Mouse (Mus musculus): ENCODE measurements around the gene Btbd9. TPM values are rescaled to one million over a fixed set of nuclear protein-coding genes. Genes with fewer than 3 reads are reported as not detected.

Btbd9 gene
- polyA plus RNA-seq, 1 experiment from 2014 or later = 41.1 TPM

GRCm38 (mm10) chr17:30613350-30613749 lies 37.1 kb upstream of the Btbd9 start:
- Histone ChIP-seq H3K4me1 (ENCODE audit: control insufficient read depth, insufficient read depth, low read length) (0 out of 2 replicates have a peak, but pooled peaks cover 1% of the 10 kb centered on the region), H3K9ac (ENCODE audit: low read length) (no peak overlapping the region), H3K4me3 (ENCODE audit: low read depth, low read length) (no peak overlapping the region), H3K27ac (replicated peaks; ENCODE audit: low read depth, low read length) (no peak overlapping the region), H3K36me3 (ENCODE audit: control insufficient read depth, insufficient read depth, low read length) (no peaks in the 10 kb centered on the region), H3K9me3 (ENCODE audit: control insufficient read depth, low read length) (no peaks in the 10 kb centered on the region), H3K4me2 (ENCODE audit: low read depth, severe bottlenecking) (no peak overlapping the region), H3K27me3 (ENCODE audit: control insufficient read depth, insufficient read depth, low read length) (no peaks in the 10 kb centered on the region)
- ATAC-seq (ENCODE audit: insufficient number of reproducible peaks, low FRiP score, low TSS enrichment, low read depth) (no peak), DNase-seq (ENCODE audit: low spot score) (no peak)

- Histone ChIP-seq H3K27me3 (ENCODE audit: control insufficient read depth, insufficient read depth, low read length) (no peaks in the 10 kb centered on the region), H3K27ac (replicated peaks; ENCODE audit: low read depth, low read length) (no peak overlapping the region), H3K4me1 (ENCODE audit: control insufficient read depth, insufficient read depth, low read length) (0 out of 2 replicates have a peak, but pooled peaks cover 6% of the 10 kb centered on the region), H3K9me3 (ENCODE audit: control insufficient read depth, low read length) (no peaks in the 10 kb centered on the region), H3K9ac (ENCODE audit: low read length) (peak overlapping the region; percentile 66), H3K4me2 (ENCODE audit: low read depth, severe bottlenecking) (peak overlapping the region; percentile 53), H3K36me3 (ENCODE audit: control insufficient read depth, insufficient read depth, low read length) (no peaks in the 10 kb centered on the region), H3K4me3 (ENCODE audit: low read depth, low read length) (peak overlapping the region; percentile 48)
- DNase-seq (ENCODE audit: low spot score) (peak; percentile 97), ATAC-seq (ENCODE audit: insufficient number of reproducible peaks, low FRiP score, low TSS enrichment, low read depth) (peak; percentile 99)
- WGBS = under 1% methylated on average over 34 of the region's 34 CpGs
Measured at GRCm38 (mm10) chr17:30612075-30612859, 36.0 kb upstream of the Btbd9 start.

GRCm38 (mm10) chr17:30611221-30612074 lies 35.2 kb upstream of the Btbd9 start:
- H3K4me1 ChIP-seq (ENCODE audit: control insufficient read depth, insufficient read depth, low read length) = 0 out of 2 replicates have a peak, but pooled peaks cover 8% of the 10 kb centered on the region
- no peaks in the 10 kb centered on the region for H3K9me3 ChIP-seq (ENCODE audit: control insufficient read depth, low read length)
- H3K4me2 ChIP-seq (ENCODE audit: low read depth, severe bottlenecking) = peak overlapping the region; percentile 53
- H3K4me3 ChIP-seq (ENCODE audit: low read depth, low read length) = peak overlapping the region; percentile 48
- H3K27ac ChIP-seq (replicated peaks; ENCODE audit: low read depth, low read length) = no peak overlapping the region
- ATAC-seq (ENCODE audit: insufficient number of reproducible peaks, low FRiP score, low TSS enrichment, low read depth) (no peak), DNase-seq (ENCODE audit: low spot score) (no peak)
- H3K9ac ChIP-seq (ENCODE audit: low read length) = peak overlapping the region; percentile 66
- H3K27me3 ChIP-seq (ENCODE audit: control insufficient read depth, insufficient read depth, low read length) = no peaks in the 10 kb centered on the region
- H3K36me3 ChIP-seq (ENCODE audit: control insufficient read depth, insufficient read depth, low read length) = no peaks in the 10 kb centered on the region
- WGBS = 27% methylated on average over 18 of the region's 18 CpGs

- no peak for DNase-seq (ENCODE audit: low spot score)
- no peak for ATAC-seq (ENCODE audit: insufficient number of reproducible peaks, low FRiP score, low TSS enrichment, low read depth)
- H3K4me3 ChIP-seq (ENCODE audit: low read depth, low read length) = no peak overlapping the region
Measured at GRCm38 (mm10) chr17:30610739-30611138, 34.5 kb upstream of the Btbd9 start.

GRCm38 (mm10) chr17:30609980-30610307 lies 33.7 kb upstream of the Btbd9 start:
- H3K9me3 ChIP-seq (ENCODE audit: control insufficient read depth, low read length) = no peaks in the 10 kb centered on the region

More at GRCm38 (mm10) chr17:30610739-30611138, 34.5 kb upstream of the Btbd9 start:
- Histone ChIP-seq H3K36me3 (ENCODE audit: control insufficient read depth, insufficient read depth, low read length) (no peaks in the 10 kb centered on the region), H3K4me1 (ENCODE audit: control insufficient read depth, insufficient read depth, low read length) (0 out of 2 replicates have a peak, but pooled peaks cover 8% of the 10 kb centered on the region), H3K4me2 (ENCODE audit: low read depth, severe bottlenecking) (no peak overlapping the region), H3K27ac (replicated peaks; ENCODE audit: low read depth, low read length) (no peak overlapping the region), H3K9ac (ENCODE audit: low read length) (no peak overlapping the region), H3K27me3 (ENCODE audit: control insufficient read depth, insufficient read depth, low read length) (no peaks in the 10 kb centered on the region), H3K9me3 (ENCODE audit: control insufficient read depth, low read length) (no peaks in the 10 kb centered on the region)
- 84% methylated on average over 1 of the region's 1 CpGs for WGBS

GRCm38 (mm10) chr17:30609305-30609979 lies 33.2 kb upstream of the Btbd9 start:
- Histone ChIP-seq H3K9me3 (ENCODE audit: control insufficient read depth, low read length) (no peaks in the 10 kb centered on the region), H3K27ac (replicated peaks; ENCODE audit: low read depth, low read length) (no peak overlapping the region), H3K9ac (ENCODE audit: low read length) (no peak overlapping the region), H3K4me3 (ENCODE audit: low read depth, low read length) (no peak overlapping the region), H3K4me1 (ENCODE audit: control insufficient read depth, insufficient read depth, low read length) (0 out of 2 replicates have a peak, but pooled peaks cover 8% of the 10 kb centered on the region), H3K4me2 (ENCODE audit: low read depth, severe bottlenecking) (no peak overlapping the region), H3K36me3 (ENCODE audit: control insufficient read depth, insufficient read depth, low read length) (no peaks in the 10 kb centered on the region), H3K27me3 (ENCODE audit: control insufficient read depth, insufficient read depth, low read length) (no peaks in the 10 kb centered on the region)
- DNase-seq (ENCODE audit: low spot score) = no peak
- ATAC-seq (ENCODE audit: insufficient number of reproducible peaks, low FRiP score, low TSS enrichment, low read depth) = no peak
- 93% methylated on average over 16 of the region's 16 CpGs for WGBS

More at GRCm38 (mm10) chr17:30609980-30610307, 33.7 kb upstream of the Btbd9 start:
- H3K27ac ChIP-seq (replicated peaks; ENCODE audit: low read depth, low read length) = no peak overlapping the region
- no peak overlapping the region for H3K9ac ChIP-seq (ENCODE audit: low read length)
- H3K4me1 ChIP-seq (ENCODE audit: control insufficient read depth, insufficient read depth, low read length) = 0 out of 2 replicates have a peak, but pooled peaks cover 8% of the 10 kb centered on the region
- H3K4me3 ChIP-seq (ENCODE audit: low read depth, low read length) = no peak overlapping the region
- no peaks in the 10 kb centered on the region for H3K27me3 ChIP-seq (ENCODE audit: control insufficient read depth, insufficient read depth, low read length)
- no peak overlapping the region for H3K4me2 ChIP-seq (ENCODE audit: low read depth, severe bottlenecking)
- no peaks in the 10 kb centered on the region for H3K36me3 ChIP-seq (ENCODE audit: control insufficient read depth, insufficient read depth, low read length)
- 94% methylated on average over 5 of the region's 5 CpGs for WGBS
- DNase-seq (ENCODE audit: low spot score) (no peak), ATAC-seq (ENCODE audit: insufficient number of reproducible peaks, low FRiP score, low TSS enrichment, low read depth) (no peak)

GRCm38 (mm10) chr17:30607909-30608495 lies 31.7 kb upstream of the Btbd9 start:
- Histone ChIP-seq H3K4me2 (ENCODE audit: low read depth, severe bottlenecking) (no peak overlapping the region), H3K27me3 (ENCODE audit: control insufficient read depth, insufficient read depth, low read length) (no peaks in the 10 kb centered on the region), H3K4me3 (ENCODE audit: low read depth, low read length) (no peak overlapping the region), H3K9me3 (ENCODE audit: control insufficient read depth, low read length) (no peaks in the 10 kb centered on the region), H3K4me1 (ENCODE audit: control insufficient read depth, insufficient read depth, low read length) (0 out of 2 replicates have a peak, but pooled peaks cover 8% of the 10 kb centered on the region), H3K36me3 (ENCODE audit: control insufficient read depth, insufficient read depth, low read length) (no peaks in the 10 kb centered on the region), H3K9ac (ENCODE audit: low read length) (no peak overlapping the region), H3K27ac (replicated peaks; ENCODE audit: low read depth, low read length) (no peak overlapping the region)
- DNase-seq (ENCODE audit: low spot score) (no peak), ATAC-seq (ENCODE audit: insufficient number of reproducible peaks, low FRiP score, low TSS enrichment, low read depth) (no peak)
- WGBS = 78% methylated on average over 8 of the region's 8 CpGs

- Histone ChIP-seq H3K27me3 (ENCODE audit: control insufficient read depth, insufficient read depth, low read length) (no peaks in the 10 kb centered on the region), H3K27ac (replicated peaks; ENCODE audit: low read depth, low read length) (no peak overlapping the region), H3K9me3 (ENCODE audit: control insufficient read depth, low read length) (no peaks in the 10 kb centered on the region), H3K4me3 (ENCODE audit: low read depth, low read length) (no peak overlapping the region), H3K9ac (ENCODE audit: low read length) (no peak overlapping the region), H3K4me1 (ENCODE audit: control insufficient read depth, insufficient read depth, low read length) (0 out of 2 replicates have a peak, but pooled peaks cover 8% of the 10 kb centered on the region), H3K36me3 (ENCODE audit: control insufficient read depth, insufficient read depth, low read length) (peaks cover 2% of the 10 kb centered on the region; the same call in 1 of the 2 replicates), H3K4me2 (ENCODE audit: low read depth, severe bottlenecking) (no peak overlapping the region)
- 92% methylated on average over 7 of the region's 7 CpGs for WGBS
- DNase-seq (ENCODE audit: low spot score) (no peak), ATAC-seq (ENCODE audit: insufficient number of reproducible peaks, low FRiP score, low TSS enrichment, low read depth) (no peak)
Measured at GRCm38 (mm10) chr17:30607330-30607729, 31.0 kb upstream of the Btbd9 start.
